Mouse (Mus musculus) frontal cortex, postnatal 25 days (tissue): ENCODE data around the gene Efna1.

Source experiments
- DNase-seq, 2 experiments: peaks; one replicate each; pipeline ENCODE4 v3.0.0; 2022; ENCODE audit warnings: low spot score in 2 of 2

Gene Efna1

DNA sequence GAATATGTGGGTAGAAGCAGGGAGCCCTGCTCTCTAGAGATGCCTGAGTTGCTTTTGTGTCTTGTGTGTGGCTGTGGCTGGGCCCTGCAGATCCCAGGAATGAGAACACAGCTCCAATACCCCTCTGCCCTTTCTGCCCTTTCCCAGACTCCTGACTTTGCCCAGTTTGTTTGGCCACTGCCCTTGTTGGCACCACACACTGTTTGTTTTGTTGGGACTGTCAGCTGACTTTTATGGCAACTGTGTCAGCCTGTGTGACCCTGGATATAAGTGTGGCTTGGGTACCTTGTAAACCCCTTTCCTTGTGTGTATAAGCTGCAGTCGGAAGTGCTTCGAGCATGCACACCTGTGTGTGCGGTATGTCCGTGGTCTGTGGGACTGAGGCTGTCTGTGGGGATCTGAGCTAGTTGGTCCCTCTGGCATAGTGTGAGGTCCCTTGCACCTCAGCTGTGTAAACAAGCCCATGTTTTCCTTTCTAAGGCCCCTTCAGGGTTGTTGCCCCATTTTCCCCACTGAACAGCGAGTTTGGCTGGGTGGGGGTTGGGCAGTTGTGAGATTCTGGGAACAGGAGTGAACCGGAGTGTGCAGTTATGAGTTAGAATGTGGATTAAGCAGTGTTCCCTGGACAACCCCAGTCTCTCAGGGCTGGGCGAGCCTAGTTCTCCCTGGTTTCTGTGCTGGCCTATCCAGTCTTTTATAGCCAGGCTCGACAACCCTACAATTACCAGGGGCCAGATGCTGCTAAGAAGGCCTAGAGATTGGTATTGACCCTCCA, 24.8 kb upstream of the Efna1 start:
- no peak for DNase-seq

DNA sequence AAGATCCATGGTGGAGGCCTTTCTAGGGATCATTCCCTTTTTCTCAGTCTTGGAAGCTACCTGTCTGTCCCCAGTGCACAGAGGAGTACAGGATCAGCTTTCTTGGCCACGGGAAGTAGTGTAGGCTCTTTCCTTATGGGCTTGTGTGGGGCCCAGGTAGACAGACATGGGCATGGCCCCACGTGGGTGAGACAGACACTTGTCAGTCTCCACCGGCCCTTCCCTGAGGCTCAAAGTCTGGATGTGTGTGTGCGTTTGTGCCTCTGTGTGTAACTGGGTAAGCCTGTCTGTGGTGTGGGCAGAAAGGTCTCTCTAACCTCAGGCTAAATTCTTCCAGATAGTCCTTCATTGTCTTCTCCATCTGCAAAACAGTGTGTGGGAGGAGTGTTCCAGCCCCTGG, 24.2 kb upstream of the Efna1 start:
- no peak for DNase-seq

DNA sequence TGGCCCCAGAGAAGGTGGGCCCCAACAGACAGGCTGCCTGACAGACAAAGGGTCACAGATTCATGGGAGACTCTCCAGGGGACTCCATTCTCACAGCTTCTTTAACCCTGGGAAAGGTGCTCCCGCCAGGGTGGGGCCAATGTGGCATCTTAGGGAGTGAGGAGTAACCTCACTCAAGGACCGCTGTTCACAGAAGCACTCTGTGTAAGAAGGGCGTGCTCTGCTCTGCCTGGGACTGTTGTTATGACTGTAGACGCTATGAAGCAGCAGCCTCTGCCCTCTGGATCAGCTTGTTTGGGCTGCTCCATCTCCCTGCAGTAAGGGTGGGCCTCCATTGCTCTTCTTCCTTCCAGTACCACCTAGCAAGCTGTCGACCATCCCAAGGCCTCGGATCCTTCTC, 23.5 kb upstream of the Efna1 start:
- DNase-seq, result no peak

DNA sequence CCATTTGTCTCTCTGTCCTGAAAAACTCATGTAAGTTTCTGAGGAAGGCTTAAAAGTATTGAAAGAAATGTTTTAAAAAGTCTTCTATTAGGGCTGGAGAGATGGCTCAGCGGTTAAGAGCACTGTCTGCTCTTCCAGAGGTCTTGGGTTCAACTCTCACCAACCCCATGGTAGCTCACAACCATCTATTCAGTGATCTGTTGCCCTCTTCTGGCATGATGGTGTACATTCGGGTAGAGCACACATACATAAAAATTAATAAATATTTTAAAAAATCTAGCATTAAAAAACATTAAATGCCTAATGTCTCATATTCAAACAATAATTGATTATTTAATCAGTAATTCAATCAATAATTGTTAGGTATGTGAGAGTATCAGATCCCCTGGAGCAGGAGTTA, 19.6 kb upstream of the Efna1 start:
- no peak for DNase-seq

DNA sequence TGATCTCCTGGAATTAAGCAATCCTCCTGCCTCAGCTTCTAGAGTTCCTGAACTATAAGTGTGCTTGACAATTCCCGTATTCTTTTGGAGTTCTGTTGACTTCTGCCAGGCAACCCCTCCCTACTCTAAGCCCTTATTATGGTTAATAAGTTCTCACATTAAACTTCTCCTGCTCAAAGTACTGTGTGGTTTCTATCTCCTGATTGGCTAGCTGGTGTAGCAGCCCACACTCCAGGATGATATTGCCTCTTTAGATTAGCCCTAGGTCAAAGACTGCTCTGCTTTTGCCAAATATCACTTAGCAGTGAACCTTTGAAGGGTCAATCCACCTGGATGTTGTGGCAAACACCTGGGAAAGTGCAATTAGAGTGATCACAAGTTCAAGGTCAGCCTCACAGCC, 19.1 kb upstream of the Efna1 start:
- no peak for DNase-seq

DNA sequence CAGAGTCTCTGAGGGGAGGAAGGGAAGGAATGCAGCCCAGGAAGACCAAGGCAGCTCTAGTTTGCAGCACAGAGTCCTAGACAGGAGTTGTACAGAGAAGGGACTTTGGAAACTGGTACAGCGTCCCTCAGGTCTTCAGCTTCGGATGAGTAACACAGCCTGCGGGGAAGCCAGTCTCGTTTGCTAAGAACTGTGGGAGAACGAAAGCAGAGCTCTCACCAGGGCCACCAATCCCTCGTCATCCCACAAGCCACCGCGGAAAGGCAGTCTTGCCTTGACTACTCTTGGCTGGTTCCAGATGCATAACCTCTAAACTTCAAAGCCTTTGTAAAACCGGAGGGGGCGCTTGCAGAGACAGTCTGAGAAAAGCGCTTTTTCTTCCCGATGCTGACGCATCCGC, 18.6 kb upstream of the Efna1 start:
- DNase-seq, result no peak

DNA sequence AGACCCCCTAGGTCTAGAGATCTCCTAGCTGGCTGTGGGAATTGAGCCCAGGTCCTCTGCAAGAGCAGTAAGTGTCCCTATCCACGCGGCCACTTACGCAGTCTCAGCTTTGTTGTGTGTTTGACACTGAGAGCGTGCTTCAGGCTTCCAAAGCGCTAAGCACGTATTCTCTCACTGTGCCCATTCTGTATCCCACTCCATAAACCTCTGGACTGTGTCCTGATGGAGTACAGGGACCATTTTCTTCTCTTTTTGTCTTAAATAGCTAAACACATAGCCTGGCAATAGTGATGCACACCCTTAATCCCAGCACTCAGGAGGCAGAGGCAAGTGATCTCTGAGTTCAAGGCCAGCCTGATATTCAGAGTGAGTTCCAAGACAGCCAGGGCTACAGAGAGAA, 18.0 kb upstream of the Efna1 start:
- DNase-seq, result no peak

DNA sequence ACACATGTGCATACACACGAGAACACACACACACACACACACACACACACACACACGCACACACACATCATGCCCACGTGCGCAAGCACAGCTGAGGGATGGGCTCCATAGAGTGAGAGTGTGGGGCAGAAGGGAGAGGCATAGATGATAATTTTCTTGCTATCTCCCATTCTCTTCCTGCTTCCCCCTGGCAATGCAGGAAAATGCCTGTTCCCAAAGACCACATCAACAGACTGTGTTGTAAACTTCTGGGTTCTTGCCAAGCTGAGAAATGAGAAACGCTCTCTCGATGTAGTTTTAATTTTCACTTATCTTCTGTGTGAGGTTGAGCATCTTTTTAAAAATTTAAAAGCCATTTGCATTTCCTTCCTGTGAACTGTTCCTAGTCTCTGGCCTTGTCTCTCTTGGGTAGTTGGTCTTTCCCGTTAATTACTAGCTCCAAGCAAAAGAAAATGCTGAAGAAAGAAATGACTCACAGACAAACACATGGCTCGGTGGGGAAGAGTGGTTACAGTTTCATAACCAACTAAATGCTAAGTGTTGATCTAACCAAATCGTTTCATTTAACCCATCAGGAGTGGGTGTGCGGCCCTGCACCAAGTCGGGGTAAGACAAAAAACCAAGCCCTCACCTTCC, 15.9 kb upstream of the Efna1 start:
- DNase-seq, result no peak

DNA sequence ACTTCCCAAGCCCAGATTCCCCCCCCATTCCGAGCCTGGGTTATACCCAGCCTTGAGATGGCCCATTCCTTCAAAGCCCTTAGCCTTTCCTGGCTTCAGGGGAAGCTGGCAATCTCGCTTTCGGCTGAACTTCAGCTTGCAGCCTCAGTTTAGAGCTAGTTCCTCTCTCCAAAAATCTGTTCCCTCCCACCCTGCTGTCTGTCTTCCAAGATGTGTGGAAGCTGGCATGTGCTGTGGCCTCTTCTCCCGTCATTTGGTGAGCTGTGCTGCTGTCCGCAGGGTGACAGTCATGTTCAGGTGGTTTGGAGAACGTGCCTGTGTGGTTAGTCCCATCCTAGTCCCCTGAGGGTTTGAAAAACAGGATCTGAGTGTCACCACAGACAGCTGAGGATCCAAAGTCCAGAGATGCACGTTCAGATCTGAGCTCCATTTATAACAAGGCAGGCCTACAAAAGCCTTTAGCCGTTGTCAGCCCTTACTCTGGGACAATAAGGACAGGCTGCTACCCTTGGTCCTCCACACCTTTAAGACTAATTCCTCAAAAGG, 14.8 kb upstream of the Efna1 start:
- DNase-seq, result no peak

DNA sequence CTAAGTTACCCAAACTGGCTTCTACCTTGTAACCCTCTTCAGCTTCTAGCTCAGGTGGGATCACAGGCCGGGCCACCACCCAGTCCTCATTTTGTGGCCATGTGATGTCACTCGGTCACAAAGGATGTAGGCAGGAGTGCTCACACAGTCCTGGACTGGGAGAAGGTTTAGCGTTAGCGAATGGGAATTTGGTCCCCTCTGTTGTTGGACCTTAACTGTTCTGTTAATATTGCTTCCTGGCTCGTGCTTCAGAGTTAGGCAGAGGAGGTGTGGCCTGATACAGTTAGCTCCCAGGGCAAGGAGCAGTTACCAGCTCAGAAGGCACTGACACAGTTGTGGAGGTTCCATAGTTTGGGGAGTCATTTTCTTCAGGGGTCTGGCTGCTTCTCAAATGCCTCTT, 13.3 kb upstream of the Efna1 start:
- DNase-seq, result no peak

DNA sequence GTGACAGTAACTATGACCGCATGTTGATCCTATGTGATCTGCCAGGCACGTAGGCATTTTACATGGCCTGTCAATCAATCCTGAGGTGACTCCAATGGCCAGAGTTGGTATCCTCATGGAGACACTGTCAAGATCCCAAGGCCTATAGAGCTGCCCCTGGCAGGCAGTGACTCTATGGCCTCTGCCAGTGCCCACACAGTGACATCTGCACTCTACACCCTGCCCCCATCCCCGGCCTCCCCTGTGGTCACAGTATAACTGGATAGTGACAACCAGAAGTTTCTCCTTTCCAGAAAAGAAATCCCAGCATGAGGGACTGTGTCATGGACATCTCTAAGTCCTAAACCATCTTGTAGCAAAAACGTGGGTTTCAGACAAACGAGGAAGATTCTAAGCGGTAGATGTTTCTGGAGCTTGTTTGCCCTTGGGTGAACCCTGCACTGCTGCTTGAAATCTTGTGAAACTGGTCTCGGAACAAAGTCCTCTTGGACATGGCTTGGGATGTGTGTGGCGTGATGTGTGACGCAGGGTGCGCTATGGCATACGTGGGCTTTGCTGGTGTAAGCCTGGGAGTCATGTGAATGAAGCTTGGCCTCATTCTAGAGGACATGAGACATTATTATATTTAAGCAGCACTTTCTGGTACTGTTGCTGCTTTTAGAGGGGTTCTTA, 12.4 kb upstream of the Efna1 start:
- DNase-seq, result no peak

DNA sequence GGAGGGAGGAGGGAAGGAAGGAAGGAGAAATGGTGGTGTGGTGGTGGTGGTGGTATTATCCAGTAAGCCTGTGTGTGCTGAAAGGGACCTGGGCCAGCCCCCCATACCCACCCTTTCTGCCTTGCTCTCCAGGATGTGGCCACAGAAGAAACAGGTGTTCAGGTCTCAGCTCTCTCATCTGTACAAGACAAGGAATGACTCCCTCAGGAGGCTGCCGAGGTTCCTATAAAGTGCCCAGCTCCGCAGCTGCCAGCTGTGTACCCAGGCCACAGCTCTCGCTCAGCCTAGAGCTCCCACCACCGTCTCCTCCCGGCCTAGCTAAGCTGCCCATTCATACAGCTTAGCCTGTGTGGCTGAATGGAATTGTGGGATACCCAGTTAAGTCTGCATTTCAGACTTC, 11.4 kb upstream of the Efna1 start:
- no peak for DNase-seq

DNA sequence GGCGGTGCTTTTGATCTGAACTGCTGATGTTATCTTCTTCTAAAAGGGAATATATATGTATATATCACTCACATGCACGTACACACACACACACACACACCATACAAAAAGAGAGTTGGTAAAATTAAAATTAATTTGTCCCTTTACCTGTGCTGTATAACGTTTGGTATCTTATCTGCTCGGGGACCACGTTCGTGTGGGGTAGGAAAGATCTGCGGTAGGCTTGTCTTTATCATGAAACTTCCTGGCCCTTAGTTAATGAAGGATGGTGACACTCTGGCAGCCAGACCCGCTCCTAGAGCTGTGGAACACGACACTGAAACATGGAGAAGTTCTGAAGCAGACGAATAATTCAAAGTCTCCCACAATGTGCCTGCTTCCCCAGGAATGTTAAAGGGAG, 10.9 kb upstream of the Efna1 start:
- no peak for DNase-seq

DNA sequence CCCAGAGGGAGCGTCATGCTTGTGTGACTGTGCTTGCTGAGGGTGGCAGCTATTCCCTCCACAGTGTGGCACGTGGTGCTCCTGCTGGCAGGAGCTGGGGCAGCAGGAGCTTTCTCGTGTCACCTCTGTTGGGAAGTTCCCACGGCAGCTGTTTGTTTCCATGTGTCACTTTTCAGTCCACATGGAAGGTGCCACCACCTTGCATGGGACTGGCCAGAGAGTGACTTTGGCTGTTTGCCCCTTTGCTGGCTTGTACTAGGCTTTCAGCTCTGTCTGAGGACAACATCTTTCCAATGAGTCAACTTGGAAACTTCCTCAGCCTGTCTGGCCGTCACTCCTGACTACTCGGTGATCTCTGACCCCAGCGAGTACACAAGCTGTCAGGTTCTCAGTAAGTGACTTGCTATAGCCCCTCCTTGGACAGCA, 7.6 kb upstream of the Efna1 start:
- DNase-seq, result no peak

DNA sequence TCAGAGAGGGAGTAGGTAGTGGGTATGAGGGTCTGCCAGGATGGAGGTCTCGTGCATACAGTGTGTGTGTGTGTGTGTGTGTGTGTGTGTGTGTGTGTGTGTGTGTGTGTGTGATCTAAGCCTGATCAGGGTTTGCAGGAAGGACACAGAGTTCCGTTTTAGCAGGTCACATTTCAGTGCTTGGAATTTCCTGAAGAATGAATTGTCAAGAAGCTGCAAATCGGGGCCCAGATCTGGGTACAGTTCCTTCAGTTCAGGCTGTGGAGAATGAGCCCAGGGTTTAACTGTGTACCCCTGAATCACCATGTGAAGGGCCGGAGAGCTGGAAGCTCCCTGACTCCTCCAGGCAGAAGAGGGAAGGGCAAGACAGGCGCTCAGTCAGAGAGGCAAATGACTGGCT, 6.3 kb upstream of the Efna1 start:
- DNase-seq, result no peak

DNA sequence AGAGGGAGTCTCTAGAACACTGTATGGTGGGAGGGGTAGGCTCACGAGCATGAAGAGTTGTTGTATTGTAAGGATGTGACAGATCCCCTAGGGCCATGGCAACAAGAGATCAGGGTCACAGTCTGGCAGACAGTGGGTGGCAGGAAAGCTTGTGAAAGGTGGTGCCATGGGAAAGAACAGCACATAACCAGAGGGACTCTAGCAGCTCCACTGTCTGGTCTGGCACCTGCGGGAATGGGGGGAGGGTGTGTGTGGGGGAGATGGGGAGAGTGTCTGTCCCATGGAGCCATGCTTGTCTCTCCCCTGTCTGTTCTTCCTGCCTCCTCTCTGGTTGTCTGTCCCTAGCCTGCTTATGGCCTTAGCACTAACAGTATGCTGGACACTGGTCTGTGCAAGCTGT, 4.6 kb upstream of the Efna1 start:
- DNase-seq, result no peak

DNA sequence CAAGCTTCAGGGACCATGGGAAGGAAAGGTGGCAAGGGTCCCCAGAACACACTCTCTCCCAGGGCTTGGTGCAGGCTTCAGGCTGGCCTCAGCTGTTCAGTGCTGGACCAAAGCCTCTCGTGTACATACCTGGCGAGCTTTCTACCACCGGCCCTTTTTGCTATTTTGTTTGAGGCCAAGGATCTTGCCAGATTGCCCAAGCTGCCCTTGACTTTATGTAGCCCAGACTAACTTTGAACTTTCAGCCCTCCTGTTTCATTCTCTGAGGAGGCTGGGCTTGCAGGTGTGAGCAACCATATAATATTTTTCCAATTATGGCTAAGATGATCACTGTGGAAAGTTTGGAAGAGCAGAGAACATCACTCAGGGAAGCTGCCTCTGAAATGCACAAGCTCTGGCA, 3.3 kb upstream of the Efna1 start:
- DNase-seq, result no peak

DNA sequence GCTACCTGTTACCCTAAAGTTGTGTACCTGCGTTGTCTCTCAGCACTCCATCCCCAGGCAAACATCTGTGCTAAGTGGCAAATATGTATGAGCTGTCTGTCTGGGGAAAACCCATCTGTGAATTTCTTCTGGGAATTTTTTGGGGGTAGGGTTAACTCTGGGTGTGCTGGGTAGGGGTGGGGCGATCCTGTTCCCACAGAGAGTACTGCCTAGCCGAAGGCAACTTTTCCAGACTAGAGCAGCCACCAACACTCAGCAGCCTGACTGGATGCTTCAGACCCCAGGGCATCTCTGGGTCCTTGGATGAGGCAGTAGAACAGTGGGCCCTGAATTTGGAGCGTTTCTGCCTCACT, 1.3 kb upstream of the Efna1 start:
- no peak for DNase-seq

DNA sequence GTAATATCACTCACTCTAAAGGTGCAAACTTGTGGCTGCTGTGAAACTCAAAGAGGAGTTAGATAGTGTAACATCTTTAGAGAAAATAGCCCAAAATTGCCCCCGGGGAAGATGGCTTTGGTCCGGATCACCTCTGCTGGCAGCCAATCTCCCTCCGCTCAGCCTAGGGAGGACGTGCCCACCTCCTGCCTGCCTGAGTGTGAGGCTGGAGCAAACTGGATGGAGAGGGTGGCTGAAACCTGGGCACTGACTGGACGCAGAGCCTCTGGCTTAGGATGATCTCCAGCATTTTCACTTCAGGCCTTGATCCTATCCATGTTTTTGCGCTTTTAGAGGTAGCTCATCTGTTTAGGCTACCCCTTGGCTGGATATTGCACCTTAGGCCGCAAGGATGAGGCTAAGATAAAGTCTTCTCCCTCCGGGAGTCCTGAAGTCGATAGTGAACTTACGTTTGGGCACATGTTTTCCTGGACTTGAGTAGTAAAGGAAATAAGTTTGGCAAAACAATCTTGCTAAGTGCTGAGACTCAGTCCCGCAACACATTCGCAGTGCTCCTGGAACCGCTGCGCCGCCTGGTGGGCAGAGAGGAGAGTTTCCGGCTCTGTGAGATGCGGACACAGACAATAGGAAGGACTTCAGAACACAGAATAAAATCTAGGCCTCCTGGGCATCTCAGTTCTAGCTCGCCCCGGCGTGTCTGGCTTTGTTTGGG, 793 bp upstream of the Efna1 start:
- DNase-seq, result peak in 1 of 2 experiments; percentile 78

DNA sequence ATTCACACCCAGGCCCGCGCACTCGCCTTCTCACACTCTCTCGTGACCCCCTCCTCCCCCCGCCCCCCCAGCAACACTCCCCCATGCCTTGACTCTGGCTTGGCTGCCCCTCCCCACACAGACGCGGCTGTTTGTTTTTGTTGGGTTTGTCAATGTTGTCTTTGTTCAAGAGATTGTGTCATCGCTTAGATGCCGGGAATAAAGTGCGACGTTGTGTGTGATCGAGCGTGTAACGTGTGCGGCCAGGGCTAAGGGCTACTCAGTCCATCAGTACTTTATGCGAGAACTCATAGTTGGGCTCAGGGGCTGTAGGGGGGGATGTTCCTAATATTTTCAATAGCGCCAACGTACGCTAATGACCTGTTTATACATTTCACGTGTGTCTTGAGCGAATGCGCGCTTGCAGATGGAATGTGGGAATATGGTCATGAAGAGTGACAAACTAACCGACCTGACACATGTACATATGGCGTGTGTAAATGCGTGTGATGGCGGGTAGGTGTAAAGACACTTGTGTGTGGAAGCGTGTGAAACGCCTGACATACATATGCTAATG, 814 bp downstream of the Efna1 start:
- no peak for DNase-seq

DNA sequence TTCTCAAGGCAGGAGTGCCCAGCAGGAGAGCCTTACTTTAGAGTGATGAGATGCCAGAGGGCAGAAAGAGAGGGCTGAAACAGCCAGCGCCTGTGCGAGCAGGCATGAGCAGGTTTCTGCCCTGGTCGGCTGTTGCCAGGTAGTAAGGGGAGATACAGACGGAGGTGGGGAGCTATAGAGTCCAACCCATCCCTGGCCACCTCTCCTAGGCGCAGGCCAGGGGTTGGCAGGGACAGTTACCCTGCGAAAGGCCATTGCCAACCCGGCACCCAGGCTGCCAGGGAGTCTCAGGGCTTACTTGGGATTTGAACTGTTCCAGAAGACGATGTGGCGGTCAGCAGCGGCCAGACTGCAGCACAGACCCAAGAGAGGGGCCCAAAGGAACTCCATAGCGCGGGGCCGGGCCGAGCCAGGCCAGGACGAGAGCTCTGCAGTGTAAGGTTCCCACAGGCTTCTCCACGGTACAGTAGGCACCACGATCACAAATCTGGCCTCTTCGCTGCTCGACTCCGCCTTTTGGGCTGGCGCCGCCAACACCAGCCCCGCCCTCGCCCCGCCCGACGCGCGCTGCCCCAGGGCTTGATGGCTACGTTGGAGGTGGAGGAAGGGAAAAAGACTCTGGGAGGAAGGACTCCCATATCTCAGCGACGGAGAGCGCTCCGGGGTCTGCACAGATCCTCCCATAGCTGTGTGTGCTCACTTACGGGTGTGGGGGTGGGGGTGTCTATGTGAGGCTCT, 1.6 kb downstream of the Efna1 start:
- DNase-seq, result peak in 1 of 2 experiments; percentile 63
